Mouse (Mus musculus) MEL (cell line): ENCODE data around the gene Fbxo3.

Source experiments
- CHD1 ChIP-seq: IDR thresholded peaks from 2 replicates; pipeline ENCODE4 v1.6.1; 2012; ENCODE audit warnings: low read depth, mild to moderate bottlenecking, inconsistent platforms, low read length, improper control_type of control experiment
- CTCF ChIP-seq, 3 experiments: IDR thresholded peaks in 2 of 3; conservative IDR thresholded peaks in 1 of 3; 2 replicates each; pipeline ENCODE4 v1.5.1; 2011 to 2012; ENCODE audit warnings: low read length in 3 of 3, low read depth in 2 of 3, mild to moderate bottlenecking in 2 of 3, improper control_type of control experiment in 1 of 3, inconsistent platforms in 1 of 3, mixed read lengths in 1 of 3, moderate library complexity in 1 of 3; ENCODE audit not compliant: control insufficient read depth in 1 of 3, insufficient read depth in 1 of 3, poor library complexity in 1 of 3, severe bottlenecking in 1 of 3
- EP300 ChIP-seq, 2 experiments: IDR thresholded peaks; 2 replicates each; pipeline ENCODE4 v1.6.1; 2011; ENCODE audit warnings: improper control_type of control experiment in 2 of 2, low read length in 2 of 2, low read depth in 1 of 2, mild to moderate bottlenecking in 1 of 2
- ETS1 ChIP-seq: IDR thresholded peaks from 2 replicates; pipeline ENCODE4 v1.6.1; 2012; ENCODE audit warnings: low read depth, mild to moderate bottlenecking, inconsistent platforms, low read length, improper control_type of control experiment, moderate library complexity
- MAX ChIP-seq: IDR thresholded peaks from 2 replicates; pipeline ENCODE4 v1.6.1; 2011; ENCODE audit warnings: low read length, improper control_type of control experiment
- POLR2A ChIP-seq, 2 experiments: IDR thresholded peaks; 2 replicates each; pipeline ENCODE4 v1.6.1; 2011 to 2012; ENCODE audit warnings: low read length in 2 of 2, mild to moderate bottlenecking in 2 of 2, control low read depth in 1 of 2, improper control_type of control experiment in 1 of 2, low read depth in 1 of 2, moderate library complexity in 1 of 2; ENCODE audit not compliant: control insufficient read depth in 1 of 2, insufficient read depth in 1 of 2, poor library complexity in 1 of 2
- SIN3A ChIP-seq: IDR thresholded peaks from 2 replicates; pipeline ENCODE4 v1.6.1; 2012; ENCODE audit warnings: low read length, improper control_type of control experiment, inconsistent platforms
- TAL1 ChIP-seq: IDR thresholded peaks from 2 replicates; pipeline ENCODE4 v1.6.1; 2012; ENCODE audit warnings: mild to moderate bottlenecking, inconsistent platforms, low read length, moderate library complexity, mixed read lengths
- TCF12 ChIP-seq: IDR thresholded peaks from 2 replicates; pipeline ENCODE4 v1.6.1; 2014; ENCODE audit warnings: low read depth, mild to moderate bottlenecking, inconsistent platforms, low read length, improper control_type of control experiment, moderate library complexity
- ZKSCAN1 ChIP-seq: IDR thresholded peaks from 2 replicates; pipeline ENCODE4 v1.6.1; 2012; ENCODE audit warnings: low read depth, mild to moderate bottlenecking, inconsistent platforms, low read length, improper control_type of control experiment, moderate library complexity

GRCm38 (mm10) chr2:104095741-104096213 lies 68.3 kb downstream of the Fbxo3 start, which contains the start of gene Cd59a:
- TF ChIP-seq POLR2A (IDR thresholded peaks at IDR 0.05; ENCODE audit: control insufficient read depth in 1 of 2, insufficient read depth in 1 of 2, low read depth in 1 of 2, low read length in 2 of 2, poor library complexity in 1 of 2), result no peak
- no peak for TF ChIP-seq SIN3A
- TF ChIP-seq MAX, result no peak
- TF ChIP-seq CHD1, result no peak
- no peak for TF ChIP-seq CTCF (IDR thresholded peaks at IDR 0.05 in 2 of 3, conservative IDR thresholded peaks at IDR 0.05 in 1 of 3; ENCODE audit: control insufficient read depth in 1 of 3, insufficient read depth in 1 of 3, low read depth in 2 of 3, low read length in 3 of 3, poor library complexity in 1 of 3, severe bottlenecking in 1 of 3)
- TF ChIP-seq ETS1, result no peak
- no peak for TF ChIP-seq EP300 (IDR thresholded peaks at IDR 0.05; ENCODE audit: low read depth in 1 of 2, low read length in 2 of 2)
- TF ChIP-seq ZKSCAN1, result no peak
- no peak for TF ChIP-seq TCF12
- TF ChIP-seq TAL1, result no peak
